Comparison of ENCODE assay signal across 10 mouse cellular contexts in the genomic region with DNA sequence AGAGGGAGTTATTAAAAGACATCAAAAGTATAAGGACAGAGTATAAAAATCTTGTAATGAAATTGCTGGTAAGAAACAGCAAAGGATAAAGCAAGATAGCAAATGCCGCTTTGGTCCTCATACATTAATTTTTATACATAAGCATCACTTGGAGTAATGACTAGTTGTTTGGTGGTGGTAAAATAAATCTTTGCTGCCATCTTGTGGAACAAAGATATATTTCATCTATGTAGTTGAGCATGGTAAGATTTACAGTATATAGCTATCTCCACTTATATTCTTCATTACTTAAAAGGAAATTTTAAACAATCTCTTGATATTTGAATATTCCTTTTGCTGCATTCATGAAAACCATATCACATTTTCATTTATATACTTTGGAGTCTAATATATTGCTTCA. TPM values are rescaled to one million over a fixed set of nuclear protein-coding genes. Genes with fewer than 3 reads are reported as not detected.
DNase-seq lines count a peak whose midpoint lies in the region; ATAC-seq and TF ChIP-seq lines count a peak whose summit lies in the region.
"Had no signal": no experiment of that assay in that cellular context is flagged by ENCODE, and none has a peak within 500 bp of the region (broad histone marks: within the 10 kb centered on the region; RNA-seq: fewer than 3 reads in every experiment).

No protein-coding gene starts in this region.

- no peaks in the 10 kb centered on the region for H3K9me3 ChIP-seq in midbrain, embryonic 11.5 days (ENCODE audit: control insufficient read depth, low read length)
- H3K9me3 ChIP-seq in midbrain, embryonic 10.5 days (replicated peaks) = no peaks in the 10 kb centered on the region
- H3K9me3 ChIP-seq in hindbrain, embryonic 16.5 days (ENCODE audit: control insufficient read depth, low read length) = no peaks in the 10 kb centered on the region
- H3K9me3 ChIP-seq: limb, embryonic 12.5 days had no signal

- H3K4me2 ChIP-seq in midbrain, embryonic 11.5 days = no peak overlapping the region
- no peak overlapping the region for H3K4me2 ChIP-seq in hindbrain, embryonic 16.5 days (ENCODE audit: low read length)
- H3K4me2 ChIP-seq: limb, embryonic 12.5 days had no signal

- no peak overlapping the region for H3K4me3 ChIP-seq in midbrain, embryonic 11.5 days (ENCODE audit: low read depth, low read length)
- H3K4me3 ChIP-seq in midbrain, embryonic 10.5 days = no peak overlapping the region
- H3K4me3 ChIP-seq in hindbrain, embryonic 16.5 days (ENCODE audit: low read length) = no peak overlapping the region
- H3K4me3 ChIP-seq in lung, adult 2 months (replicated peaks; ENCODE audit: extremely low read depth, low read depth, low read length) = no peak overlapping the region
- H3K4me3 ChIP-seq: limb, embryonic 12.5 days had no signal

- H3K9ac ChIP-seq in midbrain, embryonic 11.5 days (ENCODE audit: low read length) = no peak overlapping the region
- H3K9ac ChIP-seq in hindbrain, embryonic 16.5 days (ENCODE audit: low read depth, low read length) = no peak overlapping the region
- H3K9ac ChIP-seq: limb, embryonic 12.5 days had no signal

- H3K36me3 ChIP-seq in midbrain, embryonic 11.5 days (ENCODE audit: control insufficient read depth, insufficient read depth, low read length) = no peaks in the 10 kb centered on the region
- no peaks in the 10 kb centered on the region for H3K36me3 ChIP-seq in midbrain, embryonic 10.5 days
- H3K36me3 ChIP-seq in hindbrain, embryonic 16.5 days (ENCODE audit: control insufficient read depth, insufficient read depth, low read length) = no peaks in the 10 kb centered on the region
- H3K36me3 ChIP-seq: limb, embryonic 12.5 days had no signal

- TF ChIP-seq POLR2A in lung, adult 2 months (IDR thresholded peaks at IDR 0.05; ENCODE audit: borderline replicate concordance, extremely low read depth, low read depth, low read length) = no peak

- 64% methylated on average over 1 of the region's 1 CpGs for WGBS in midbrain, embryonic 11.5 days
- 59% methylated on average over 1 of the region's 1 CpGs for WGBS in midbrain, embryonic 10.5 days
- whole genome bisulfite sequencing in hindbrain, embryonic 16.5 days = 41% methylated on average over 1 of the region's 1 CpGs
- WGBS in lung, adult 2 months = 33% methylated on average over 1 of the region's 1 CpGs

- no peak overlapping the region for H3K27ac ChIP-seq in midbrain, embryonic 11.5 days (ENCODE audit: low read depth, low read length)
- H3K27ac ChIP-seq in midbrain, embryonic 10.5 days (replicated peaks) = no peak overlapping the region
- no peak overlapping the region for H3K27ac ChIP-seq in hindbrain, embryonic 16.5 days (ENCODE audit: low read depth, low read length)
- H3K27ac ChIP-seq: limb, embryonic 12.5 days had no signal

- peak; percentile 38; the same call in 1 of the 2 replicates for ATAC-seq in midbrain, embryonic 11.5 days (ENCODE audit: low FRiP score)
- ATAC-seq in hindbrain, embryonic 16.5 days = peak; percentile 84

- DNase-seq in midbrain, embryonic 11.5 days (ENCODE audit: low spot score, missing footprints) = no peak
- no peak for DNase-seq in midbrain, embryonic 10.5 days (ENCODE audit: low spot score)
- DNase-seq in adipocyte (ENCODE audit: low spot score) = peak; percentile 40
- peak; percentile 58 for DNase-seq in retina, postnatal 1 day
- DNase-seq in lung, adult 2 months = no peak
- DNase-seq in cerebellum, adult 11-12 months = no peak
- no peak for DNase-seq in cerebellum, postnatal 14 days
- DNase-seq: cerebellum, adult 8-10 months had no signal

- H3K4me1 ChIP-seq in midbrain, embryonic 11.5 days (ENCODE audit: control insufficient read depth, insufficient read depth, low read length) = no peaks in the 10 kb centered on the region
- no peaks in the 10 kb centered on the region for H3K4me1 ChIP-seq in midbrain, embryonic 10.5 days
- no peaks in the 10 kb centered on the region for H3K4me1 ChIP-seq in hindbrain, embryonic 16.5 days (ENCODE audit: control insufficient read depth, insufficient read depth, low read depth, low read length)
- H3K4me1 ChIP-seq in lung, adult 2 months (ENCODE audit: control insufficient read depth, insufficient read depth, low read length) = no peaks in the 10 kb centered on the region
- H3K4me1 ChIP-seq: limb, embryonic 12.5 days had no signal

- TF ChIP-seq CTCF in lung, adult 2 months (IDR thresholded peaks at IDR 0.05; ENCODE audit: insufficient read depth, low read length) = no peak

- H3K27me3 ChIP-seq in midbrain, embryonic 11.5 days (ENCODE audit: control insufficient read depth, insufficient read depth, low read length) = no peaks in the 10 kb centered on the region
- no peaks in the 10 kb centered on the region for H3K27me3 ChIP-seq in midbrain, embryonic 10.5 days (ENCODE audit: low read depth, poor library complexity, severe bottlenecking)
- H3K27me3 ChIP-seq in hindbrain, embryonic 16.5 days (replicated peaks; ENCODE audit: control insufficient read depth, insufficient read depth, low read length) = no peaks in the 10 kb centered on the region
- H3K27me3 ChIP-seq: limb, embryonic 12.5 days had no signal

RNA-seq across cellular contexts. Expression of a gene that starts 14.4 kb away (rescaled TPM):
- polyA plus RNA-seq in midbrain, embryonic 11.5 days (2014; fragmentation: Nextera tagmentation; extraction: Ambion mirVana) = 131 and 141 TPM in 2 replicates
- polyA plus RNA-seq in midbrain, embryonic 10.5 days (2016; fragmentation: Nextera tagmentation; extraction: Ambion mirVana) = 133 and 149 TPM in 2 replicates
- polyA plus RNA-seq in hindbrain, embryonic 16.5 days (2015; fragmentation: Nextera tagmentation; extraction: Ambion mirVana) = 115 and 116 TPM in 2 replicates
- polyA plus RNA-seq in lung, adult 2 months (2012; rRNA removed) = 22.4 and 24.6 TPM in 2 replicates

Comparison
In these comparisons a context has a peak if more than half of its experiments do, and no peak if none do; other contexts are left out.
1. DNase-seq: peak in adipocyte (single experiment) and retina, postnatal 1 day (single experiment); none in midbrain, embryonic 11.5 days (single experiment), midbrain, embryonic 10.5 days (single experiment), lung, adult 2 months (single experiment), cerebellum, adult 11-12 months (single experiment) and cerebellum, postnatal 14 days (0 of 2).